Mouse (Mus musculus) left cerebral cortex, adult 2 months (tissue): ENCODE results near the gene Mrpl34. TPM values are rescaled to one million over a fixed set of nuclear protein-coding genes. Genes with fewer than 3 reads are reported as not detected.
A peak's percentile ranks its signal among the peaks of the same experiment; 100 is the strongest.
"Not testable (repeated sequence)": the region's sequence is repeated elsewhere in the genome, so short reads cannot be mapped to it uniquely, and the experiment has no call there.

Source experiments
- DNase-seq, 2 experiments: peaks; one replicate each; pipeline ENCODE4 v3.0.0; 2021 to 2022; ENCODE audit warnings: low spot score in 2 of 2, mixed read lengths in 1 of 2; ENCODE audit errors: extremely low spot score in 1 of 2
- H3K27ac ChIP-seq: fragments of 200-600 bp; 2 replicates; pipeline ENCODE4 v1.8.1; 2022
- H3K4me3 ChIP-seq: fragments of 200-600 bp; 2 replicates; pipeline ENCODE4 v1.8.1; 2022
- CTCF ChIP-seq: fragments of 200-600 bp; IDR thresholded peaks from 2 replicates; pipeline ENCODE4 v1.8.1; 2022; ENCODE audit warnings: antibody characterized with exemption, mild to moderate bottlenecking, moderate library complexity
- intact Hi-C: fragments of 180-260 bp; cut with DNase I; formaldehyde crosslinking; loops from one replicate; pipeline ENCODE4 v1.15.1; 2025
- long read RNA-seq, 2 experiments: library from polyadenylated mRNA; stranded (forward); transcript quantifications; one replicate each; pipeline ENCODE4 v2.0.0; 2021; ENCODE audit warnings: borderline mapping rate in 2 of 2
- total RNA-seq, 2 experiments: library from RNA; stranded (reverse); gene quantifications; 2 replicates each; pipeline ENCODE4 v1.2.3; 2021

Gene Mrpl34
- total RNA-seq = 10 to 100 TPM; 49.2 to 57.1 TPM
- long read RNA-seq, experiment 1, transcript Mrpl34-201 (2 exons, 607 nt) = major isoform, 19 of 19 reads
- long read RNA-seq, experiment 1, partial matches to known transcripts = 0 of 19 reads
- long read RNA-seq, experiment 1, other reads (novel, unspliced or antisense) = 0 of 19 reads
- long read RNA-seq, experiment 2, transcript Mrpl34-201 (2 exons, 607 nt) = major isoform, 16 of 16 reads
- long read RNA-seq, experiment 2, partial matches to known transcripts = 0 of 16 reads
- long read RNA-seq, experiment 2, other reads (novel, unspliced or antisense) = 0 of 16 reads

- peak; percentile 99 for TF ChIP-seq CTCF
- DNase-seq = peak; percentile 98
- H3K27ac ChIP-seq = peak within 1 kb of the TSS; percentile 92
- intact Hi-C loops = loop anchor here (1.0 to 10.0 kb wide), 3 partner anchors 20 to 570 kb away; partner anchors contain the start of genes Ano8, Ocel1, Rpl18a and Slc5a5
- H3K4me3 ChIP-seq = peak within 1 kb of the TSS; percentile 95
These were observed at the start of gene Mrpl34 for GRCm38 (mm10) chr8:71464513-71465500. Gene Mrpl34, plus strand, starts transcription at chr8:71464959.

GRCm38 (mm10) chr8:71422121-71422520 lies 42.6 kb upstream of the Mrpl34 start:
- Histone ChIP-seq H3K27ac (no peak overlapping the region), H3K4me3 (no peak overlapping the region)
- DNase-seq = no peak
- TF ChIP-seq CTCF = no peak
- intact Hi-C loops = no loop called here

GRCm38 (mm10) chr8:71432935-71433334 lies 31.8 kb upstream of the Mrpl34 start:
- intact Hi-C loops, H3K27ac ChIP-seq, DNase-seq, H3K4me3 ChIP-seq: not testable (repeated sequence)

- intact Hi-C loops = no loop called here
- Histone ChIP-seq H3K27ac (no peak overlapping the region), H3K4me3 (no peak overlapping the region)
- DNase-seq = no peak
- TF ChIP-seq CTCF = no peak
These were observed 27.7 kb upstream of the Mrpl34 start for GRCm38 (mm10) chr8:71437041-71437440.

- no peak overlapping the region for H3K4me3 ChIP-seq
- intact Hi-C loops = loop anchor here (1.0 to 5.0 kb wide), 2 partner anchors 80 to 156 kb away; partner anchors contain the start of gene Fam129c
- peak; percentile 90 for TF ChIP-seq CTCF
- DNase-seq = peak in 1 of 2 experiments; percentile 51
- no peak overlapping the region for H3K27ac ChIP-seq
These were observed 23.4 kb upstream of the Mrpl34 start for GRCm38 (mm10) chr8:71441404-71441803.

- H3K27ac ChIP-seq = no peak overlapping the region
- DNase-seq = no peak
- H3K4me3 ChIP-seq = no peak overlapping the region
- TF ChIP-seq CTCF = no peak
- intact Hi-C loops = no loop called here
These were observed 19.7 kb upstream of the Mrpl34 start for GRCm38 (mm10) chr8:71445096-71445495.

GRCm38 (mm10) chr8:71451337-71451736 lies 13.4 kb upstream of the Mrpl34 start:
- Histone ChIP-seq H3K4me3 (no peak overlapping the region), H3K27ac (no peak overlapping the region)
- TF ChIP-seq CTCF = no peak
- DNase-seq = no peak
- intact Hi-C loops = no loop called here

GRCm38 (mm10) chr8:71451777-71452176 lies 13.0 kb upstream of the Mrpl34 start:
- H3K27ac ChIP-seq = no peak overlapping the region
- DNase-seq = no peak
- intact Hi-C loops = no loop called here
- no peak for TF ChIP-seq CTCF
- no peak overlapping the region for H3K4me3 ChIP-seq

- Histone ChIP-seq H3K27ac (no peak overlapping the region), H3K4me3 (no peak overlapping the region)
- DNase-seq = no peak
- intact Hi-C loops = no loop called here
- no peak for TF ChIP-seq CTCF
These were observed 12.1 kb upstream of the Mrpl34 start for GRCm38 (mm10) chr8:71452669-71453068.

- no peak for TF ChIP-seq CTCF
- intact Hi-C loops = no loop called here
- Histone ChIP-seq H3K27ac (no peak overlapping the region), H3K4me3 (no peak overlapping the region)
- DNase-seq = peak in 1 of 2 experiments; percentile 1
These were observed 10.1 kb upstream of the Mrpl34 start for GRCm38 (mm10) chr8:71454668-71455067.

GRCm38 (mm10) chr8:71456906-71457305 lies 7.9 kb upstream of the Mrpl34 start:
- intact Hi-C loops = no loop called here
- no peak overlapping the region for H3K27ac ChIP-seq
- TF ChIP-seq CTCF = no peak
- H3K4me3 ChIP-seq = no peak overlapping the region
- DNase-seq = peak; percentile 9 to 10
